Mouse (Mus musculus): Measurements from ENCODE around the gene Wdr89. TPM values are rescaled to one million over a fixed set of nuclear protein-coding genes. Genes with fewer than 3 reads are reported as not detected.
"Not testable (repeated sequence)": the region's sequence is repeated elsewhere in the genome, so short reads cannot be mapped to it uniquely, and the experiment has no call there.

Gene Wdr89
- polyA plus RNA-seq, 1 experiment from 2014 or later = 11.9 TPM

- 41% methylated on average over 21 of the region's 21 CpGs for WGBS
- Histone ChIP-seq H3K9me3 (ENCODE audit: control insufficient read depth, low read length) (no peaks in the 10 kb centered on the region), H3K4me1 (replicated peaks; ENCODE audit: control insufficient read depth, insufficient read depth, low read length) (0 out of 2 replicates have a peak, but pooled peaks cover 2% of the 10 kb centered on the region), H3K36me3 (ENCODE audit: control insufficient read depth, insufficient read depth, low read length) (no peaks in the 10 kb centered on the region), H3K4me2 (ENCODE audit: low read depth, low read length, severe bottlenecking) (peak overlapping the region; percentile 6), H3K9ac (ENCODE audit: low read length) (0 out of 2 replicates have a peak overlapping the region, but pooled peaks have one; percentile 30), H3K27ac (ENCODE audit: low read depth, low read length) (no peak overlapping the region), H3K4me3 (ENCODE audit: low read depth, low read length) (no peak overlapping the region), H3K27me3 (ENCODE audit: control insufficient read depth, insufficient read depth, low read length) (no peaks in the 10 kb centered on the region)
- ATAC-seq (replicated peaks; ENCODE audit: low FRiP score) = peak; percentile 24; the same call in 1 of the 2 replicates
- no peak for DNase-seq (ENCODE audit: low spot score)
Observed at GRCm38 (mm10) chr12:75701173-75702083, 32.1 kb upstream of the Wdr89 start.

GRCm38 (mm10) chr12:75698692-75699091, 29.4 kb upstream of the Wdr89 start:
- no peaks in the 10 kb centered on the region for H3K27me3 ChIP-seq (ENCODE audit: control insufficient read depth, insufficient read depth, low read length)
- no peak overlapping the region for H3K4me3 ChIP-seq (ENCODE audit: low read depth, low read length)
- H3K9me3 ChIP-seq (ENCODE audit: control insufficient read depth, low read length) = no peaks in the 10 kb centered on the region
- 0 out of 2 replicates have a peak, but pooled peaks cover 2% of the 10 kb centered on the region for H3K4me1 ChIP-seq (replicated peaks; ENCODE audit: control insufficient read depth, insufficient read depth, low read length)
- H3K9ac ChIP-seq (ENCODE audit: low read length) = no peak overlapping the region
- 95% methylated on average over 3 of the region's 3 CpGs for WGBS
- DNase-seq (ENCODE audit: low spot score) (no peak), ATAC-seq (replicated peaks; ENCODE audit: low FRiP score) (no peak)
- H3K4me2 ChIP-seq (ENCODE audit: low read depth, low read length, severe bottlenecking) = no peak overlapping the region
- no peak overlapping the region for H3K27ac ChIP-seq (ENCODE audit: low read depth, low read length)
- no peaks in the 10 kb centered on the region for H3K36me3 ChIP-seq (ENCODE audit: control insufficient read depth, insufficient read depth, low read length)

DNA sequence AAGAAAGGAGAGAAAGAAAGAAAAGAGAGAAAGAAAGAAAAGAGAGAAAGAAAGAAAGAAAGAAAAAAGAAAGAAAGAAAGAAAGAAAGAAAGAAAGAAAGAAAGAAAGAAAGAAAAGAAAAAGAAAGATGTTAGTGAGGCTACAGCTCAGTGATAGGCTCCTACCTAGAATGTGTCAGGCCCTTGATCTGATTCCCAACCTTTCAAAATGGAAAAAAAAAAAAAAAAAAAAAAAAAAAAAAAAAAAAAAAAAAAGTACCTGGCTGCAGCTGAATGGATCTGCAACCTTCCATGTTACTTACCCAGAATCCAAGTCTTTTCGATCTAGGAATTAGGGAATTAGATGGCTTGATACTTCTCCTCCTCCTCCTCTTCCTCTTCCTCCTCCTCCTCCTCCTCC, 26.5 kb upstream of the Wdr89 start:
- H3K4me1 ChIP-seq (replicated peaks; ENCODE audit: control insufficient read depth, insufficient read depth, low read length); DNase-seq (ENCODE audit: low spot score); H3K9me3 ChIP-seq (ENCODE audit: control insufficient read depth, low read length); H3K4me3 ChIP-seq (ENCODE audit: low read depth, low read length); H3K36me3 ChIP-seq (ENCODE audit: control insufficient read depth, insufficient read depth, low read length); H3K4me2 ChIP-seq (ENCODE audit: low read depth, low read length, severe bottlenecking); H3K9ac ChIP-seq (ENCODE audit: low read length); H3K27me3 ChIP-seq (ENCODE audit: control insufficient read depth, insufficient read depth, low read length); ATAC-seq (replicated peaks; ENCODE audit: low FRiP score); H3K27ac ChIP-seq (ENCODE audit: low read depth, low read length): not testable (repeated sequence)
- WGBS = 82% methylated on average over 1 of the region's 1 CpGs

DNA sequence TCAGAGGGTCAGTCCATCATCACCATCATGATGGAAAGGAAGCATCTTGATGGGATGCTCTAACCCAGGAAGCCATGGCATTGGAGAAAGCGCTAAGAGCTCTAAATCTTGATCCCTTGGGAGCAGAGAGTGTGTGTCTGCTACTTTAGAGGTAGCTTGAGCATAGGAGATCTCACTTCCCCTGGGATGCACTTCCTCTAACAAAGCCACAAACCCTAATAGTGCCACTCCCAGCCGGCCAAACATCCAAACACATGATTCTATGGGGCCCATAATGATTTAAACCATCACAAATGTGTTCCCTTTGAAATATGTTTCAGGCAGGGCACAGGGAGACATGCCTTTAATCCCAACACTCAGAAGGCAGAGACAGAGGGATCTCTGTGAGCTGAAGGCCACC, 19.7 kb upstream of the Wdr89 start:
- WGBS = 86% methylated on average over 2 of the region's 2 CpGs
- Histone ChIP-seq H3K27ac (ENCODE audit: low read depth, low read length) (no peak overlapping the region), H3K9ac (ENCODE audit: low read length) (no peak overlapping the region), H3K9me3 (ENCODE audit: control insufficient read depth, low read length) (no peaks in the 10 kb centered on the region), H3K4me1 (replicated peaks; ENCODE audit: control insufficient read depth, insufficient read depth, low read length) (no peaks in the 10 kb centered on the region), H3K4me3 (ENCODE audit: low read depth, low read length) (no peak overlapping the region), H3K27me3 (ENCODE audit: control insufficient read depth, insufficient read depth, low read length) (no peaks in the 10 kb centered on the region), H3K4me2 (ENCODE audit: low read depth, low read length, severe bottlenecking) (no peak overlapping the region), H3K36me3 (ENCODE audit: control insufficient read depth, insufficient read depth, low read length) (no peaks in the 10 kb centered on the region)
- no peak for DNase-seq (ENCODE audit: low spot score)
- no peak for ATAC-seq (replicated peaks; ENCODE audit: low FRiP score)

DNA sequence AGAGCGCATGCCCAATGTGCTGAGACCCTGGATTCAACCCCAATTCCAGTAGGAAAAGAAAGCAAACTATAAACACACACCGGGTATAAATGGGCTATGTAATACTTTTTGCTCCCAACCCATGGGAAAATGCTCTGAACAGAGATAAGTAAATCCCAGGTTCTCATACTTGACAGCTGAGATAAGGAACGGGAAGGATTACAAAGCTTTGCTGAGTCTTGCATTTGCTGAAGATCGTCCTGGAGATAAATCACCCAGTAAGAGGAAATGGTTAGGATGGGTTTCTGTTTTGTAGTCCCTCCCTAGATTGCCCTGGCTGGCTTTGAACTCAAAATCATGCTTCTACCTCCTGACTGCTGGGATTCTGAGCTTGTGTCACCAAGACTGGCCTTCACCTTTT, 18.0 kb upstream of the Wdr89 start:
- Histone ChIP-seq H3K27me3 (ENCODE audit: control insufficient read depth, insufficient read depth, low read length) (no peaks in the 10 kb centered on the region), H3K4me1 (replicated peaks; ENCODE audit: control insufficient read depth, insufficient read depth, low read length) (no peaks in the 10 kb centered on the region), H3K4me2 (ENCODE audit: low read depth, low read length, severe bottlenecking) (no peak overlapping the region), H3K9me3 (ENCODE audit: control insufficient read depth, low read length) (no peaks in the 10 kb centered on the region), H3K36me3 (ENCODE audit: control insufficient read depth, insufficient read depth, low read length) (no peaks in the 10 kb centered on the region), H3K9ac (ENCODE audit: low read length) (no peak overlapping the region), H3K4me3 (ENCODE audit: low read depth, low read length) (no peak overlapping the region), H3K27ac (ENCODE audit: low read depth, low read length) (no peak overlapping the region)
- DNase-seq (ENCODE audit: low spot score) (no peak), ATAC-seq (replicated peaks; ENCODE audit: low FRiP score) (no peak)
- 82% methylated on average over 4 of the region's 4 CpGs for WGBS

GRCm38 (mm10) chr12:75684026-75684425, 14.7 kb upstream of the Wdr89 start:
- not testable (repeated sequence) for H3K9ac ChIP-seq (ENCODE audit: low read length); H3K27me3 ChIP-seq (ENCODE audit: control insufficient read depth, insufficient read depth, low read length); H3K9me3 ChIP-seq (ENCODE audit: control insufficient read depth, low read length); H3K4me3 ChIP-seq (ENCODE audit: low read depth, low read length); H3K4me1 ChIP-seq (replicated peaks; ENCODE audit: control insufficient read depth, insufficient read depth, low read length); H3K36me3 ChIP-seq (ENCODE audit: control insufficient read depth, insufficient read depth, low read length); ATAC-seq (replicated peaks; ENCODE audit: low FRiP score); DNase-seq (ENCODE audit: low spot score); H3K4me2 ChIP-seq (ENCODE audit: low read depth, low read length, severe bottlenecking); H3K27ac ChIP-seq (ENCODE audit: low read depth, low read length)
- WGBS = 81% methylated on average over 4 of the region's 4 CpGs

DNA sequence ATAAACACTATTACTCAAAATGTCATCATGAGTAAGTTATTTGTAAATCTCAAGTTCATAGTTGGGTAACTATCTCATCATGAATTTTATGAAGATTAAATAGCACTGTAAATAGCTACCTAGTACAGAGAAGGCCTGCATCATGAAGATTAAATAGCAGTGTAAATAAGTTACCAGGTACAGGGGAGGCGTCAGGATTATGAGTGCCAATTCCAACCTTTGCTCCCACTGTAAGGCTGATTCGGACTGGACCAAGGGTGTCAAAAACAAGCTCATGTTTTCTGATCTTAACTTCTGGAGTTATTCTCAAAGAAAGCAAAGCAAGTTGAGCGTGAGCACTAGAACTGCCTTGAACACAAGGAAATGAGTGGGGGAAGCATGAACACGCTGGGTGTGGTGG, 14.3 kb upstream of the Wdr89 start:
- 92% methylated on average over 4 of the region's 4 CpGs for WGBS
- H3K9ac ChIP-seq (ENCODE audit: low read length) = no peak overlapping the region

GRCm38 (mm10) chr12:75682842-75683241, 13.5 kb upstream of the Wdr89 start:
- Histone ChIP-seq H3K9me3 (ENCODE audit: control insufficient read depth, low read length) (no peaks in the 10 kb centered on the region), H3K4me2 (ENCODE audit: low read depth, low read length, severe bottlenecking) (no peak overlapping the region), H3K4me1 (replicated peaks; ENCODE audit: control insufficient read depth, insufficient read depth, low read length) (no peaks in the 10 kb centered on the region), H3K36me3 (ENCODE audit: control insufficient read depth, insufficient read depth, low read length) (no peaks in the 10 kb centered on the region), H3K27ac (ENCODE audit: low read depth, low read length) (no peak overlapping the region), H3K27me3 (ENCODE audit: control insufficient read depth, insufficient read depth, low read length) (no peaks in the 10 kb centered on the region), H3K9ac (ENCODE audit: low read length) (no peak overlapping the region), H3K4me3 (ENCODE audit: low read depth, low read length) (no peak overlapping the region)
- ATAC-seq (replicated peaks; ENCODE audit: low FRiP score) (no peak), DNase-seq (ENCODE audit: low spot score) (no peak)
- 79% methylated on average over 2 of the region's 2 CpGs for WGBS

More for the DNA sequence above, 14.3 kb upstream of the Wdr89 start:
- no peak overlapping the region for H3K4me2 ChIP-seq (ENCODE audit: low read depth, low read length, severe bottlenecking)
- H3K36me3 ChIP-seq (ENCODE audit: control insufficient read depth, insufficient read depth, low read length) = no peaks in the 10 kb centered on the region
- no peaks in the 10 kb centered on the region for H3K27me3 ChIP-seq (ENCODE audit: control insufficient read depth, insufficient read depth, low read length)
- H3K4me1 ChIP-seq (replicated peaks; ENCODE audit: control insufficient read depth, insufficient read depth, low read length) = no peaks in the 10 kb centered on the region
- ATAC-seq (replicated peaks; ENCODE audit: low FRiP score) (no peak), DNase-seq (ENCODE audit: low spot score) (peak; percentile 10)
- no peak overlapping the region for H3K4me3 ChIP-seq (ENCODE audit: low read depth, low read length)
- no peak overlapping the region for H3K27ac ChIP-seq (ENCODE audit: low read depth, low read length)
- H3K9me3 ChIP-seq (ENCODE audit: control insufficient read depth, low read length) = no peaks in the 10 kb centered on the region

- Histone ChIP-seq H3K36me3 (ENCODE audit: control insufficient read depth, insufficient read depth, low read length) (no peaks in the 10 kb centered on the region), H3K4me3 (ENCODE audit: low read depth, low read length) (no peak overlapping the region), H3K4me1 (replicated peaks; ENCODE audit: control insufficient read depth, insufficient read depth, low read length) (no peaks in the 10 kb centered on the region), H3K27ac (ENCODE audit: low read depth, low read length) (no peak overlapping the region), H3K9ac (ENCODE audit: low read length) (no peak overlapping the region), H3K9me3 (ENCODE audit: control insufficient read depth, low read length) (no peaks in the 10 kb centered on the region), H3K27me3 (ENCODE audit: control insufficient read depth, insufficient read depth, low read length) (no peaks in the 10 kb centered on the region), H3K4me2 (ENCODE audit: low read depth, low read length, severe bottlenecking) (no peak overlapping the region)
- WGBS = 88% methylated on average over 4 of the region's 4 CpGs
- DNase-seq (ENCODE audit: low spot score) = no peak
- no peak for ATAC-seq (replicated peaks; ENCODE audit: low FRiP score)
Observed at GRCm38 (mm10) chr12:75681101-75681500, 11.8 kb upstream of the Wdr89 start.

Measured in forebrain, embryonic 11.5 days (tissue).